Mouse (Mus musculus) left cerebral cortex, adult 2 months (tissue): ENCODE measurements around the gene Calr4. TPM values are rescaled to one million over a fixed set of nuclear protein-coding genes. Genes with fewer than 3 reads are reported as not detected.

Source experiments
- DNase-seq, 2 experiments: peaks; one replicate each; pipeline ENCODE4 v3.0.0; 2021 to 2022; ENCODE audit warnings: low spot score in 2 of 2, mixed read lengths in 1 of 2; ENCODE audit errors: extremely low spot score in 1 of 2
- H3K27ac ChIP-seq: fragments of 200-600 bp; 2 replicates; pipeline ENCODE4 v1.8.1; 2022
- H3K4me3 ChIP-seq: fragments of 200-600 bp; 2 replicates; pipeline ENCODE4 v1.8.1; 2022
- CTCF ChIP-seq: fragments of 200-600 bp; IDR thresholded peaks from 2 replicates; pipeline ENCODE4 v1.8.1; 2022; ENCODE audit warnings: antibody characterized with exemption, mild to moderate bottlenecking, moderate library complexity
- intact Hi-C: fragments of 180-260 bp; cut with DNase I; formaldehyde crosslinking; loops from one replicate; pipeline ENCODE4 v1.15.1; 2025
- total RNA-seq, 2 experiments: library from RNA; stranded (reverse); gene quantifications; 2 replicates each; pipeline ENCODE4 v1.2.3; 2021

Calr4 gene
- total RNA-seq, 2 experiments from 2014 or later: 0.25 to 0.56 TPM

DNA sequence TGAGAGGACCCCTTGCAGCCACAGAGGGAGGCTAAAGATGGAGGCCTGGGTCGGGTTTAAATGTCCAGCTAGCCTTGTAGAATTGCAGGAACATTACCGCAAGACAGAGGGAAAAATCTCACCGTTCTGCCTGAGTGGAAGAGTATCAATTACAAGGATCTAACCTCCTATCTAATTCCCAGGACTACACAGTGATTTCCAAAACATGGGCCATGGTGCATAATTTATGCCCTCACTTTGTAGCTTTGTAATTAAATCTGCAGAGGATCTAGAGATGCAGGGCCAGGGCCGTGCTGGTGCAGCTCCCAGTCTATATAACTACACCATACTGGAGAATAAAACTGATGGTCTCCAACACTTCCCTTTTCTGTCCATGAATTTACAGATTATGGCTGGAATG, 23.4 kb upstream of the Calr4 start:
- H3K4me3 ChIP-seq: no peak overlapping the region
- no peak overlapping the region for H3K27ac ChIP-seq
- intact Hi-C loops: no loop called here
- DNase-seq: no peak
- no peak for TF ChIP-seq CTCF

DNA sequence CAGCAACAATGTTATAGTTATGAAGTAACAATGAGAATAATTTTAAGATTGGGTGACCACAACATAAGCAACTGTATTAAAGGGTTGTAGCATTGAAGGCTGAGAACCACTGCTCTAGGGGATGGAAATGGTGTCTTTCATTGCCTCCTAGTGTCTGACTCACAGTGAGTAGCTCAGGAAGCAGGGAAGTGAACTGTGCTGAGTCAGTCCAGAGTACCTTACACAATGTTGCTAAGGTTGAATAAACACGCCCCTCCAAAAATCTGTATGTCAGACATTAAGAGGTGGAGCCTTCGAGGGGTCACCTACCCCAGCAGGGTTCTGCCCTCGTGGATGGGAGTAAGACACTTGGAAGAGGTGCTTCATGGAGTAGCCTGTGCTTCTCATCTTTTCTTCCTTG, 20.3 kb upstream of the Calr4 start:
- TF ChIP-seq CTCF: no peak
- no peak overlapping the region for H3K27ac ChIP-seq
- H3K4me3 ChIP-seq: no peak overlapping the region
- intact Hi-C loops: no loop called here
- no peak for DNase-seq

DNA sequence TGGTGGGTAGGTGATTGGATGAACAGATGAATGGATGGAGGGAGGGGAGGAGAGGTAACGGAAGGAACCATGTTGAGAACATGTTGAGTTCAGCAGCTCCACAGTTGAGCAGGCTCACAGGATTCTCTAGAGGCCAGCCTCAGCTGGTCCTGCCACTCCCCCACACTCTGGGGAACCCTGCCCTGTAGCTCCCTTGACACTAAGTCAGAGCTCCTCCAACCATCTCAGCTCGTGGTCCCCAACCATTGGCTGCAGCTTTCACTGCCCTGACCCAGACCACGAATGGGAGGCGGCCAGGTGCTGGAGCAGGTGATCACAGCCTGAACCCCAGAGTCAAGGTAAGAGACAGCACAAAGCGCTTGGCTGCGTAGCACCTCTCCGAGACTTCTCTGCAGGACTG, 16.3 kb upstream of the Calr4 start:
- no peak for DNase-seq
- no peak for TF ChIP-seq CTCF
- intact Hi-C loops: no loop called here
- H3K27ac ChIP-seq: no peak overlapping the region
- H3K4me3 ChIP-seq: no peak overlapping the region

DNA sequence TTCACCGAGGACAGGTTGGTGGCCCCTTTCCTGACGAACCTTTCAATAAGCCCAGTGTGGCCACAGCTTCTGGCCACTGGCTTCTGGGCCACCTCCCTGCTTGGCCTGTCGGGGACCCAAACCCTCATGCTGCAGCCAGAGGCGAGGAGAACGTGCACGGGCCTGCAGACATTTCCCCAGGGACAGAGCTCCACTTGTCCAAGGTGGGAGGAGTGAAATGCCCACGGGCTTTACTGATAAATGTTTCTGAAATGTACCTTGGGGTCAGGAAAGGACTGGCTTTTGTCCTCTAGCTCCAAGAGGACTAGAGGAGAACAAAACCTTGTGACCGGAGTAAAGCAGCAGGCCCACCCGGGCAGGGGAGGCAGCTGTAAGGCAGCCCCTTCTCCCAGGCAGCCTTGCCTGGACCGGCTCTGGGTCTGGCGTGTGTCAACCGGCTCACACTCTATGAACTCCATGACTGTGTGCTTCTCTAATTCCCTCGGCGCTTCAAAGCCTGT, 13.8 kb upstream of the Calr4 start:
- no peak for DNase-seq
- Histone ChIP-seq H3K4me3 (no peak overlapping the region), H3K27ac (no peak overlapping the region)
- intact Hi-C loops: no loop called here
- TF ChIP-seq CTCF: no peak

DNA sequence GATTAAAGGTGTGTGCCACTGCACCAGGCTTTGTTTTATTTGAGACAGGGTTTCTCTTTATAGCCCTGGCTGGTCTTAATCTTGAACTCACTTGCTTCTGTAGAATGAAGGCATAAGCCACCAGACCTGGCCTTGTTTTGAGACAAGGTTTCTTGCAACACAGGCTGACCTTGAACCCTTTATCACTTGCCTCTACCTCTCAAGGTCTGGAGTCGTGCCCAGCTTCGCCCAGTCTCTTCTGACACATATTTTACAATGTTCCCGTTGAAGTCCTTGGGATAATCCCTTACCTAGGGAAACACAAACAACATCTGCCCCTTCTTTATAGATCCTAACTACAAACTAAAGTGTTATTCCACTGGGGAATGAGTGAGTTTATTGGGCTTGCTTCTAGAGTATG, 12.3 kb upstream of the Calr4 start:
- Histone ChIP-seq H3K4me3 (no peak overlapping the region), H3K27ac (no peak overlapping the region)
- TF ChIP-seq CTCF: no peak
- DNase-seq: no peak
- intact Hi-C loops: no loop called here

DNA sequence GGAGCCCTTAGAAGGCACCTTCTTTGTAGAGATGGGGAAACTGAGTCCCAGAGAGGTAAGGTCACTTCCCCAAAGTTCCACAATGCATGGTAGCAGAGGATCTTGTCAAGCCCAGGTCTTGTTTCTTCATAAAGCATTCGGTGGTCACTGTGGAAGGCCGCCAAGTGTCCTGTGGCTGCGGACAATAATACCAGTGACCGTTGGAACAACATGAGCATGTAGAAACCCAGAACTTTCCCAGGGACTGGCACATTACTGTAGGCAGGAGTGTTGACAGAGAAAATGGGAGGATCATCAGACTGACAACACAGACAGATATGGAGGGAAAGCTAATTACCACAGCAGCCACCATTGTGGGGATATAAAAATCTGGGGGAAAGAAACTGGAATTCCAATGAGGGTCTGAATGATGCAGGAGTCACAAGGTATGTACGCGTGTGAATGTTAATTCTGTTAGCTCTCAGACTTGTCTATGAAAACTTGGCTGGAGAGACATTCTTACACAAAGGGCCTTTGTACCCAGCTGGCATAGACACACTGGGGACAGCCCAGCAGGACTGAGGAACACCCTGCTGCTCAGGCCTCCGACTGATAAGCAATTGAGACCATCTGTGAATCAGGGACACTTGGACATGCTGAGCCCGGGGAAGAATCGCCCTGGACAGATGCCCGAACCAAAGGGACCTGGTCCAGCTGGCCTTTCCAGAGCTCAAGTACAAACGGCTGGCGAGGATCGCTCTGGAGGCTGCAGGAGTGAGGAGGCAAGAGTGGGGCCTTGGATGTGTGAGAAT, 9.3 kb upstream of the Calr4 start:
- Histone ChIP-seq H3K27ac (peak overlapping the region; percentile 55; the same call in 1 of the 2 replicates), H3K4me3 (no peak overlapping the region)
- intact Hi-C loops: no loop called here
- TF ChIP-seq CTCF: no peak
- peak; percentile 66 to 81 for DNase-seq

DNA sequence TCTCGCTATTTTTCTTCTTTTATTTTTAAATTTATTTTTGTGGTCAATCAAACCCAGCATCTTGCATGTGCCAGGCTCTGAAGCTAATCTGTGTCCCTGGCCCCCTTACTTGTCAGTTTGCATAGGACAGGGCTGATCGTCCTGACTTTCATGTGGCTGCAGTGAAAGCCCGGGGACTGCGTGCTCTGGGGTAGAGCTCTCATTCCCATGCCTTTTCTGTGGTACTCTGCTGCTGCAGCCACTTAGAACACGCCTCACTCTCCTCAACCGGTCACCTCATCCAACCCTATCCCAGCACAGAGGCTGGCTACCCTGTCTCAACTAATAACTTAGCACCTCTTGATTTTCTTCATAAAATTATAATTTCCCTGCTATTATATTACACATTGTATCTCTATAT, 8.7 kb upstream of the Calr4 start:
- no peak for TF ChIP-seq CTCF
- DNase-seq: no peak
- Histone ChIP-seq H3K27ac (peak overlapping the region; percentile 55), H3K4me3 (no peak overlapping the region)
- intact Hi-C loops: no loop called here

DNA sequence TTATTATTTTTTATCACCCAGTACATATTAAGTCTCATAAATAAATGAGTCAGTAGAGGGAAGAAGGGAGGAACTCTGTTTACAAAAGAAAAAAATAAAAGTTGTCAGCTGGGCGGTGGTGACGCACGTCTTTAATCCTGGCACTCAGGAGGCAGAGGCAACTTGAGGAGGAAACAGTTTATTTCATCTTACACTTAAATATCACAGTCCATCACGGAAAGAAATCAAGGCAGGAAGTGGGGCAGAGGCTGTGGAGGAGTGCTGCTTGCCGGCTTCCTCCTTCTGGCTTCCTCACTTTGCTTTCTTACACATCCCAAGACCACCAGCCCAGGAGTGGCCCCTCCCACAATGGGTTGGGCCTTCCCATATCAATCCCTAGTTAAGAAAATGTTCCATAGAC, 8.2 kb upstream of the Calr4 start:
- Histone ChIP-seq H3K4me3 (no peak overlapping the region), H3K27ac (peak overlapping the region; percentile 55)
- TF ChIP-seq CTCF: no peak
- intact Hi-C loops: no loop called here
- no peak for DNase-seq

DNA sequence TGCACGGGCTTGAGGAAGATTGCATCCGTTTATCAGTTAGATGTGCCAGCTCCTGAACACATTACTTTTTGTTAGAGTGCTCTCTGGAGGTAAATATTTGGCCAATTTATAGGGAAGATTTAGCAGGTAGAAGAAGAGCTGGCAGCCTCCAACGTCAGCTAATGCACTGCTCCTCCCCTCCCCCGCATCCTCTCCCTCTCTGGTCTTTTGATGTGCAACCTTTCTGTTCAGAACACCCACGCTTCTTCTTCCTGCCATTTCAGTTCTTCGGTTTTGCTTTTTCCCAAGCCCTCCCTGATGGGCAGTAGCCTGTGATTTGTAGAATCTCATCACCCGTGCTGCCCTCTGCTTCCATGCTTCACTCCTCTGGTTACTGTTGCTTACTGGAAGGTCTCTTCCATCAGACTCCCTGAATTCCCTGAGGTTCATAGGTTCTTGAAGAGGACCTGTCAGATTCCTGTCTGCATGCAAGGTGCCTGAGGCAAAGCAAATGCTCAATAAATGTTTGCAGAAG, 4.5 kb upstream of the Calr4 start:
- TF ChIP-seq CTCF: no peak
- intact Hi-C loops: no loop called here
- DNase-seq: no peak
- Histone ChIP-seq H3K4me3 (no peak overlapping the region), H3K27ac (no peak overlapping the region)

DNA sequence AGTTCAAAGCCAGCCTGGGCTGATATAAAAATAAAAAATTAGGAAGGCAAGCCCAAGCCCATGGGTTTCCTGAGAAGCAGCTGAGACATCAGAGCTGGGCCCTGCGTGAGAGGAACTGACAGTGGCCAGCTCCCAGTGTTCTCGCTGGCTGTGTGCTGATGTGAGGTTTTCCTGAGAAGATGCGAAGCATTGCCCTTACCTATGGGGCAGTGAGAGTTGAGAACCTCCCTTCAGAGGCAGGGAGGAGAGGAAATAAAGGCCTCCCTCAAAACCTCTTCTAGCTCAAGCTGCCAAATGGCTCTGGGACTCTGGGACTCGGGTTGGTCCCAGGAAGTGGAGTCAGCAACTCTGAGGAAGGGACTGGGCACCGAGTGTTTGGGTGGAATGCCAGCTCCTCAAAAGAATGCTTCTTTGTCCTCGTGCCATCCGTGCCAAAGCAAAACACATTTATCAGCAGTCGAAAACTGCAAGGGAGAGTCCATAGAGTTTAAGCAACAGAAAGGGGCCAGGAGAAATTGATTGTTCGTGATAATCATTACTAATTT, 593 bp downstream of the Calr4 start:
- peak overlapping the region; percentile 28; the same call in 1 of the 2 replicates for H3K27ac ChIP-seq
- no peak for TF ChIP-seq CTCF
- intact Hi-C loops: no loop called here
- DNase-seq: no peak
- no peak overlapping the region for H3K4me3 ChIP-seq

DNA sequence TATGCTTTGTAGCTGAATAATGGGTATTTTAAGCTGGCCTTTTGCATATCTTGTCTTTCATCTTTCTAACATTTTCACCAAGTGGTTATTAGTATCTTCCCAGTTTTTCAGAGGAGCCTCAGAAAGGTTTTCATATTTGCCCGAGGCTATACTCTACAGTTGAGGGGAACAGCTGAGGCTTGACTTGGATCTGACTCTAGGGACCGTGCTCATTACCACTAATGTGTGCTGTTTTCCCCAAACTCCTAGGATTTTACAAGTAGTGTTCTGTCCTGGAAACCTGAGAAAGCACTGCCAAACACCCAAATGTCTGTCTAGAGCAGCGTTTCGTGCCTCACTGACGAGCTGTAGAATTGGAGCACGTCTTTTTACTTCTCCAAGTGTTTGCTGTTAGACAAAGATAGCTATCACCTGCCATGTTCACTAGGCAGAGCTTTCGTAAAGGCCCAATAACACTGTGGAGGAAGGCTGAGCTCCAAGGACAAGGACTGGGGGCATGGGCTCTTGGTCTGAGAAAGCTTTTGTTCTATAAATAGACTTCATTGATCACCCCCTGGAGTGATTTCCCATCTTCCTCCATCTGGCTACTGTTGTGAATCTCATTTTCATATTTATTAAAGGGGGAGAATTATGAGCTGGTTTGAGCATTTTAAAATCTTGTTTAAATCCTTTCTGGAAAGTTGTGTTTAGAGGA, 2.0 kb downstream of the Calr4 start:
- H3K27ac ChIP-seq: no peak overlapping the region
- H3K4me3 ChIP-seq: no peak overlapping the region
- TF ChIP-seq CTCF: no peak
- intact Hi-C loops: no loop called here
- no peak for DNase-seq
